Mouse (Mus musculus) naive thymus-derived CD4-positive, alpha-beta T cell, adult 5 months (primary cell): ENCODE data around the gene Hcn4. TPM values are rescaled to one million over a fixed set of nuclear protein-coding genes. Genes with fewer than 3 reads are reported as not detected.

Source experiments
- polyA plus RNA-seq: library from polyadenylated mRNA; unstranded; fragments of 100-300 nt; shearing (Covaris generic); gene quantifications from one replicate; pipeline ENCODE4 v1.2.1, GENCODE M21; 2017

Hcn4 gene
- not detected for polyA plus RNA-seq

DNA sequence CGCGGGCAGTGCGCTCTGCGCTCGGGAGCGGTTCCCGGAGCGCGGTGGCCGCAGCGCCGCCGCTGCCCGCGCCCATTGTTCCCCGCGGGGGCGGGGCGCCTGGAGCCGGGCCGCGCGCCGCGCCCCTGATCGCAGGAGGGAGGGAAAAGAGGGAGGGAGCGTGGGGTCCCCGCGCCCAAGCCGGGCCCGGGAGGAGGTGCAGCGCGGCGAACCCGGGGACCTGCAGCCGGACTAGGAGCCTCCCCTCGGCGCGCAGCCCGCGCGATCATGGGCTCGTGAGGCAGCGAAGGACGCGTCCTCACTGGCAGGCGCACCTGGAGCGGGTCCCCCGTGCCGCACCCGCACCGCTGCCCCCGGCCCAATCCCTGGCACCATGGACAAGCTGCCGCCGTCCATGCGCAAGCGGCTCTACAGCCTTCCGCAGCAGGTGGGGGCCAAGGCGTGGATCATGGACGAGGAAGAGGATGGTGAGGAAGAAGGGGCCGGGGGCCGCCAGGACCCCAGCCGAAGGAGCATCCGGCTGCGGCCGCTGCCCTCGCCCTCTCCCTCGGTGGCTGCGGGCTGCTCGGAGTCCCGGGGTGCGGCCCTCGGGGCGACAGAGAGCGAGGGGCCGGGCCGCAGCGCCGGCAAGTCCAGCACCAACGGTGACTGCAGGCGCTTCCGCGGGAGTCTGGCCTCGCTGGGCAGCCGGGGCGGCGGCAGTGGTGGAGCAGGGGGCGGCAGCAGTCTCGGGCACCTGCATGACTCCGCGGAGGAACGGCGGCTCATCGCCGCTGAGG lies at the start of gene Hcn4:
Gene Hcn4 (plus strand): TSS at position 274 of the 779 bp plus-strand sequence.

Other genes starting within 250 kb of the Hcn4 start
- 62.9 TPM for gene Nptn, start 241.2 kb upstream of the Hcn4 start, polyA plus RNA-seq
- 0.75 TPM for gene Rec114, start 79.4 kb upstream of the Hcn4 start, polyA plus RNA-seq
- gene Neo1, start 213.0 kb downstream of the Hcn4 start, polyA plus RNA-seq, result 0.09 TPM